Mouse (Mus musculus): ENCODE measurements at regions not wholly inside any gene's neighbourhood (a gene's known extent, or its start where the extent isn't known, plus 50 kb on each side); places are given as distances from the start of the nearest gene placed in this dataset.

DNA sequence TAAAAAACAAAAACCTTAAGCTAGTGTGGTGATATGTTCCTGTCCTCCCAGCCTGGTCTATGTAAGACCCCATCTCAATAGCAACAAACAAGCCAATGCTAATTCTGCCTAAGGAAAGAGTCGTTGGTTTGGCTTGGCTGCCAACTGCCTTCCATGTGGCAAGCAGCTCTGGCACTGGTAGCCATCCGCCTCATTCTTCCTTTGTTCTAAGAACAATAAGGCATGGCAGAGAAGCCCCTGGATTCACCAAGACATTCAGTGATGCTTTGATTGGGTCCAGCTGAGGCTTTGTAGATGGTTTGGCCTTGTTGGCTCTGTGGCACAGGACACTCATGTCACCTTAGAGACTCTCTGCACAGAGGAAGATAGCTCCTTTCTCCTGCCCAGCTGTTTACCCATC, 139.9 kb upstream of the Irx5 start:
- Histone ChIP-seq H3K9me3 (ENCODE audit: control insufficient read depth) (no peaks in the 10 kb centered on the region), H3K4me2 (replicated peaks; ENCODE audit: low read depth) (no peak overlapping the region), H3K27ac (ENCODE audit: low read depth, low read length) (no peak overlapping the region), H3K27me3 (replicated peaks; ENCODE audit: control insufficient read depth, insufficient read depth, low read length) (no peaks in the 10 kb centered on the region), H3K4me3 (ENCODE audit: low read depth, low read length) (no peak overlapping the region), H3K4me1 (replicated peaks; ENCODE audit: control insufficient read depth, insufficient read depth, low read length) (no peaks in the 10 kb centered on the region), H3K36me3 (ENCODE audit: control insufficient read depth, insufficient read depth) (no peaks in the 10 kb centered on the region), H3K9ac (ENCODE audit: low read depth, low read length) (no peak overlapping the region)
- no peak for ATAC-seq
- TF ChIP-seq CTCF (IDR thresholded peaks at IDR 0.05; ENCODE audit: low read depth) = no peak
- 78% methylated on average over 2 of the region's 2 CpGs for WGBS

DNA sequence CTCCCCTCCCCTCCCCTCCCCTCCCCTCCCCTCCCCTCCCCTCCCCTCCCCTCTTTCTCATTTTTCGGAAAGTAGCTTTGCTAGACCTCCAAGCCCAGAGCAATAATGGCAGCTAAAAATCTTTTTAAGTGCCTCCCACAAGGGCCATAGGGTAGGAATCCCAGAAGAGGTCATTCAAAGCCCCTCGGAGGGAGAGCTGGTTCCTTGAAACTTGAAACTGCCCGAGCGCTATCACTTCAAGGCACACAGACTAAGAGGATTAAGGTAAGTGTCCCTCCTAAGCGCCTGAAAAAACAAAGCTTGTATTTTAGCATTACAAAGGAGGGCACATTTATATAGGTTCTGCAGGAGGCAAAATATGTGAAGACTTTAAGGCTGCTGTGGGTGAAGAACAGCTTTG, 141.2 kb upstream of the Irx5 start:
- H3K9me3 ChIP-seq (ENCODE audit: control insufficient read depth) = no peaks in the 10 kb centered on the region
- H3K4me3 ChIP-seq (ENCODE audit: low read depth, low read length) = no peak overlapping the region
- ATAC-seq = no peak
- no peaks in the 10 kb centered on the region for H3K36me3 ChIP-seq (ENCODE audit: control insufficient read depth, insufficient read depth)
- 6% methylated on average over 4 of the region's 5 CpGs for WGBS
- H3K27me3 ChIP-seq (replicated peaks; ENCODE audit: control insufficient read depth, insufficient read depth, low read length) = no peaks in the 10 kb centered on the region
- no peak overlapping the region for H3K9ac ChIP-seq (ENCODE audit: low read depth, low read length)
- no peak for TF ChIP-seq CTCF (IDR thresholded peaks at IDR 0.05; ENCODE audit: low read depth)
- H3K27ac ChIP-seq (ENCODE audit: low read depth, low read length) = no peak overlapping the region
- no peaks in the 10 kb centered on the region for H3K4me1 ChIP-seq (replicated peaks; ENCODE audit: control insufficient read depth, insufficient read depth, low read length)
- H3K4me2 ChIP-seq (replicated peaks; ENCODE audit: low read depth) = no peak overlapping the region

DNA sequence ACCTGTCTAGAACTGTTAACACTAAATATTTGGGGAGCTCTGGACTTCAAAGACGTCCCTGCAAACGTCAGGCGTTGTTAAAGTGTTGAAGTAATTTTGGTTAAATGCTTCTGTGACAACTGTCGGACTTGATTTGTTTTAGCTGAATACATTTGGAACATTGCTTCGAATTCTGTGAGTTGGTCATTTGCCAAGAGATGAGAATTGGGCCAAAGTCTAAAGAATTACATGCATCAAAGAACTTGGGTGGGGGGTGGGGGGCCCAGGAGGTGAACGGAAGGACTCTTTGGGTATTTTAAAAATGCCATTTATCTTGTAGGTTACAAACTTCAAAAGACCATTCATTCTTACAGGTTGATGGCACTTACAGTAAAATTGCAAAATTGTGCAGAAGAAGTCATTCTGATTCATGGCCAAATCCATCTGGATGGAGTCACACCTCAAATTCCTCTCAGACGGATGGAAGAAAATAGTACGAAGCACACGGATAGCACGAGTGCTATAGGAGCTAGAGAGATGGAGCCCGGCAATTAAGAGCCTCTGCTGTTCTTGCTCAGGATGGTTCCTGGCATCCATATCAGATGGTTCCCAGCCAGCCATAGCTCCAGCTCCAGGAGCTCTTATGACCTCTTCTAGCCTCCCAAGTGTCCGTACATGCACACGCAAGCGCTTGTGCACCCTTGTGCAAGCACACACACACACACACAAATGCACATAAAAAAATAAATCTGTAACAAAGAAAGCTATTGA, 144.5 kb upstream of the Irx5 start:
- Histone ChIP-seq H3K27ac (ENCODE audit: low read depth, low read length) (no peak overlapping the region), H3K36me3 (ENCODE audit: control insufficient read depth, insufficient read depth) (no peaks in the 10 kb centered on the region), H3K9ac (ENCODE audit: low read depth, low read length) (no peak overlapping the region), H3K9me3 (ENCODE audit: control insufficient read depth) (no peaks in the 10 kb centered on the region), H3K27me3 (replicated peaks; ENCODE audit: control insufficient read depth, insufficient read depth, low read length) (no peaks in the 10 kb centered on the region), H3K4me1 (replicated peaks; ENCODE audit: control insufficient read depth, insufficient read depth, low read length) (no peaks in the 10 kb centered on the region), H3K4me3 (ENCODE audit: low read depth, low read length) (no peak overlapping the region), H3K4me2 (replicated peaks; ENCODE audit: low read depth) (no peak overlapping the region)
- WGBS = 81% methylated on average over 14 of the region's 14 CpGs
- ATAC-seq = no peak
- no peak for TF ChIP-seq CTCF (IDR thresholded peaks at IDR 0.05; ENCODE audit: low read depth)

DNA sequence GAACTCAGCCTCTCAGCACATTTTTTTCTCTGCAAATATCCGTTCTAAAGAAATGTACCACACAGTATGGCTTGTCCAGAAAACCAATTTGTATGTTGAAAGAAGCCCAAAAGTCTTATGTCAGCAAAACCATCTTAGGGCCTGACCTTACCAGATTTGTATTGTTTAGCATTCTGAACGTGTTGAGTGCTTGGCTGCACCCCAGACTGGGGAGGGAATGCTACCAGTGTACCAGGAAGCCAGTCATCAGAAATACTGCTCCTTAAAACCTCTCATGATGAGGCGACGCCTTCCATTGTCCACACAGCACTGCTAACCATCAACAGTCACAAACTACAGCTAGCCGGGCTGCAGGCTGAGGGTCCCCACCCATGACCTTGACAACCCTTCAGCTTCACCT, 148.3 kb upstream of the Irx5 start:
- H3K36me3 ChIP-seq (ENCODE audit: control insufficient read depth, insufficient read depth) = no peaks in the 10 kb centered on the region
- no peaks in the 10 kb centered on the region for H3K9me3 ChIP-seq (ENCODE audit: control insufficient read depth)
- H3K4me2 ChIP-seq (replicated peaks; ENCODE audit: low read depth) = no peak overlapping the region
- no peaks in the 10 kb centered on the region for H3K4me1 ChIP-seq (replicated peaks; ENCODE audit: control insufficient read depth, insufficient read depth, low read length)
- H3K4me3 ChIP-seq (ENCODE audit: low read depth, low read length) = no peak overlapping the region
- no peak overlapping the region for H3K27ac ChIP-seq (ENCODE audit: low read depth, low read length)
- 52% methylated on average over 5 of the region's 5 CpGs for WGBS
- no peak for TF ChIP-seq CTCF (IDR thresholded peaks at IDR 0.05; ENCODE audit: low read depth)
- no peak overlapping the region for H3K9ac ChIP-seq (ENCODE audit: low read depth, low read length)
- no peaks in the 10 kb centered on the region; the same call in 1 of the 2 replicates for H3K27me3 ChIP-seq (replicated peaks; ENCODE audit: control insufficient read depth, insufficient read depth, low read length)
- no peak for ATAC-seq

GRCm38 (mm10) chr8:92195635-92196034, 161.8 kb upstream of the Irx5 start:
- WGBS = 91% methylated on average over 8 of the region's 8 CpGs
- H3K27ac ChIP-seq (ENCODE audit: low read depth, low read length) = no peak overlapping the region
- no peaks in the 10 kb centered on the region for H3K9me3 ChIP-seq (ENCODE audit: control insufficient read depth)
- ATAC-seq = no peak
- H3K27me3 ChIP-seq (replicated peaks; ENCODE audit: control insufficient read depth, insufficient read depth, low read length) = no peaks in the 10 kb centered on the region
- H3K36me3 ChIP-seq (ENCODE audit: control insufficient read depth, insufficient read depth) = no peaks in the 10 kb centered on the region
- H3K4me3 ChIP-seq (ENCODE audit: low read depth, low read length) = no peak overlapping the region
- H3K4me2 ChIP-seq (replicated peaks; ENCODE audit: low read depth) = no peak overlapping the region
- no peak overlapping the region for H3K9ac ChIP-seq (ENCODE audit: low read depth, low read length)
- no peaks in the 10 kb centered on the region for H3K4me1 ChIP-seq (replicated peaks; ENCODE audit: control insufficient read depth, insufficient read depth, low read length)
- TF ChIP-seq CTCF (IDR thresholded peaks at IDR 0.05; ENCODE audit: low read depth) = no peak

DNA sequence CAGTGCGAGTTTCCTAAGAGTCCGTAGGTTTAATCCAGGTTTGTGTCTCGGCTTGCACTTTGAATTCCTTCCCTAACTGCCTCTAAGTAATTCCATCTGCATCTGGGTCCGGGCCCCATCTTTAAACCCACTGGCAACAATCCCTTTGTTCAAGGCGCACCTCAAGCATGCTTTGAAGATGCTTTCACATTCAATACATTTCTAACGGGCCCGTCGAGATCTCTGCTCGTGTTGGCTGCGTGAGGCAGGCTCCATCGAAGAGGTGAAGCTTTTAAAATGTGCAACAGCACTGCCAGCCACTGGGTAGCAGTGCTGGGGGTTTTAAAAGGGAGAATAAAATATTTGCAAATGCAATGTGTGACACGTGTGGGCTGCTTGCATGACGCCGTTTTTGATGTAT, 163.4 kb upstream of the Irx5 start:
- ATAC-seq = no peak
- no peak for TF ChIP-seq CTCF (IDR thresholded peaks at IDR 0.05; ENCODE audit: low read depth)
- Histone ChIP-seq H3K27me3 (replicated peaks; ENCODE audit: control insufficient read depth, insufficient read depth, low read length) (no peaks in the 10 kb centered on the region), H3K9me3 (ENCODE audit: control insufficient read depth) (no peaks in the 10 kb centered on the region), H3K27ac (ENCODE audit: low read depth, low read length) (no peak overlapping the region), H3K4me1 (replicated peaks; ENCODE audit: control insufficient read depth, insufficient read depth, low read length) (no peaks in the 10 kb centered on the region), H3K4me2 (replicated peaks; ENCODE audit: low read depth) (no peak overlapping the region), H3K9ac (ENCODE audit: low read depth, low read length) (no peak overlapping the region), H3K4me3 (ENCODE audit: low read depth, low read length) (no peak overlapping the region), H3K36me3 (ENCODE audit: control insufficient read depth, insufficient read depth) (no peaks in the 10 kb centered on the region)
- 70% methylated on average over 14 of the region's 14 CpGs for WGBS
